Mouse (Mus musculus) cerebellum, adult (tissue): ENCODE results near the gene Il10rb.

ENCODE experiments used
- ATAC-seq: cut with Nextera tagmentation; 2 replicates; pipeline ENCODE4 v1.9.2; 2017; ENCODE audit warnings: mild to moderate bottlenecking, moderate library complexity, mixed read lengths; ENCODE audit not compliant: insufficient number of reproducible peaks, low FRiP score, low TSS enrichment

The Il10rb gene

DNA sequence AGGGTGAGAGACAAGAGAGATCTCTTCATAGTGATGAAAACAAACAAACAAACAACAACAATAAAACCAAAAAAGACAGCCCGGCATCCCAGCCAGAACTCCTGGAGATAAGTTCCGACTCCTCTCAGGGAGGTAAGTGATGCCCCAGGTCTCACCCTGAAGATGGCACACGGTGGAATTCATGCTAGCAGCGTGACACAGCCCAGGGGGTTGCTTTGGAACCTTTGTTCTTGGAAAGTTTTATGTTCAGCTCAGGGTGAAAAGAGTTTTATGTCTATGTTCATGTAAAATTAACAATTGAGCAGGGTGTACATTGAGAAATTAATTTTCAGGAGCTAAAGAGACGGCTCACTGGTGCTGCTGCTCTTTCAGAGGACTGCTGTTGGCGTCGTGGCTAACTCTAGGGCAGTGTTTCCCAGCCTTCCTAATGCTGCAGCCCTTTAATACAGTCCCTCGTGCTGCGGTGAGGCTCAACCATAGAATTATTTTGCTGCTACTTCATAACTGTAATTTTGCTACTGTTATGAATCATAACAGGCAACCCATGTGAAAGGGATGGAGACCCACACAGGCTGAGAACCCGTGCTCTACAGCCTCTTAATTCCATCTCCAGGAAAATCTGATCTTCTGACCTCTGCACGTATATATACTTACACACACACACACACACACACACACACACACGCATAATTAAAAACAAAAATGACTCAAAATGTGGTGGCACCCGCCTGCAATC lies 59.7 kb downstream of the Il10rb start:
- no peak for ATAC-seq

DNA sequence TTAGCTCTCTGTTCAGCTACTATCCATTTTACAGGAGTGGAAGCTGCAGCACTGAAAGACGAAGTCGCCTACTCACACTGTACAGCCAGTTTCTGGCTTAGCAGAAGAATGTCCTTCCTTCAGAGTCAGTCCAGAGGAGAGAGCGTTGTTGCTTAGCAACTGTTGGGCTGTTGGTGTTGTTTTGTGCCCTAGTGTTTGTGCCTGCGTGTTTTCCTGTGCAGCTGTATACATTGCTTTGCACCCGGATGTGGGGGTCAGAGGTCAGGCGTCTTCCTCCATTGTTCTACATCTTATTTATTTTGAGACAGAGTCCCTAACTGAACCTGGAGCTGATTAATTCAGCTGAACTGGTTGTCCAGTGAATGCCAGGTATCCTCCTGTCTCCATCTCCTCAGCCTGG lies 60.6 kb downstream of the Il10rb start:
- no peak for ATAC-seq

DNA sequence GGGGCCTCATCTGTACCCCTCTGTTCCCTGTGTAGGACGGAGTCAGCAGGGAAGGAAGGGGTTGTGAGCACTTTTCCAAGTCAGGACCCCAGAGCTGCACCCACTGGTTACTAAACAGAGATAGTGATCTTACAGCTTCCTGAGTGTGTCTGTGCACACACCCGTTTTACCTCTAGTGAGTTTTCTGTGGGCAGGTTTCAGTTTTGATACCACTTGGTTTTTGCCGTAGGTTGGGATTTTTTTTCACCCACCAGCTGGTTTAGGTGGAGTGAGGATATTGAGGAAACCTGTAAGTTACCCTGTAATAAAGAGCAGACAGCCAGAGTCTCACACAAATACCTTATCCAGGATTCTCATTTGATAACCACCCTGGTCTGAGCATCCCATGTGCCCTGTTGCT lies 64.5 kb downstream of the Il10rb start:
- ATAC-seq = no peak

DNA sequence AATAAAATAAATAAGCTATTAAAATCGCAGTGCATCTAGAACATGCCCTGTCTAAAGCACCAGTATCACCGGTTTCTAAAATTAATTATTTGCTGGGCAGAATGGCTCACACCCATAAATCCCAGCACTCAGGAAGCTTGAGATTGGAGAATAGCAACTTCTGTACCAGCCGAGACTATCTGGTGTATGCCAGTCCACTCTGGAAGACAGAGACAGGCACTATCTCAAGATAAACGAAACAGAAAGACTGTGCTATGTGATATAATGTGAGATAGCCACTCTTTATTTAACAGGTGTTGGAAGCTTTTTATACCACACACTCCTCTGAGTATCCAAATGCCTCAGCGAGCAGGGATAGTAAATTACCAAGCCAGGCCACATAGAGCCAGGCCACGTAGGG lies 65.5 kb downstream of the Il10rb start:
- no peak for ATAC-seq
